Mouse (Mus musculus) lung, embryonic 14.5 days (tissue): Measurements from ENCODE around the gene Stag1. TPM values are rescaled to one million over a fixed set of nuclear protein-coding genes. Genes with fewer than 3 reads are reported as not detected.

ENCODE experiments used
- ATAC-seq: fragments of 200-750 bp; cut with Nextera tagmentation; 2 replicates; pipeline ENCODE4 v1.8.0; 2017; ENCODE audit warnings: mild to moderate bottlenecking, moderate TSS enrichment, moderate library complexity; ENCODE audit not compliant: insufficient read depth
- DNase-seq: peaks from one replicate; pipeline ENCODE4 v3.0.0-alpha.2; 2015
- H3K27ac ChIP-seq: fragments of 300-500 bp; sonication (generic); 2 replicates; pipeline ENCODE4 v1.5.1; 2014; ENCODE audit warnings: low read depth, mild to moderate bottlenecking, moderate library complexity
- H3K27me3 ChIP-seq: fragments of 300-500 bp; sonication (generic); 2 replicates; pipeline ENCODE4 v1.6.1; 2014; ENCODE audit warnings: low read length, control low read depth; ENCODE audit not compliant: insufficient read depth
- H3K36me3 ChIP-seq: fragments of 300-500 bp; sonication (generic); 2 replicates; pipeline ENCODE4 v1.6.1; 2014; ENCODE audit warnings: control low read depth; ENCODE audit not compliant: insufficient read depth
- H3K4me1 ChIP-seq: fragments of 300-500 bp; sonication (generic); 2 replicates; pipeline ENCODE4 v1.6.1; 2014; ENCODE audit warnings: antibody characterized with exemption, control low read depth; ENCODE audit not compliant: insufficient read depth
- H3K4me2 ChIP-seq: fragments of 300-500 bp; sonication (generic); 2 replicates; pipeline ENCODE4 v1.6.1; 2014; ENCODE audit warnings: mild to moderate bottlenecking
- H3K4me3 ChIP-seq: fragments of 300-500 bp; sonication (generic); 2 replicates; pipeline ENCODE4 v1.5.1; 2014; ENCODE audit warnings: low read depth, low read length
- H3K9ac ChIP-seq: fragments of 300-500 bp; sonication (generic); 2 replicates; pipeline ENCODE4 v1.6.1; 2014
- H3K9me3 ChIP-seq: fragments of 300-500 bp; sonication (generic); 2 replicates; pipeline ENCODE4 v1.6.1; 2016; ENCODE audit warnings: low read depth, low read length, control low read depth
- CTCF ChIP-seq: IDR thresholded peaks from 2 replicates; pipeline ENCODE4 v1.5.1; 2016; ENCODE audit warnings: antibody characterized with exemption, low read depth
- WGBS: fragments of 180-500 bp; shearing (Covaris S2); extraction: QIAGEN DNeasy Blood & Tissue Kit; methylation state at CpG from one replicate; pipeline ENCODE4 v1.1.7; 2014; 5-methylcytosine and 5-hydroxymethylcytosine counted together
- polyA plus RNA-seq: library from polyadenylated mRNA; unstranded; fragments of >200 nt; fragmentation: Nextera tagmentation; extraction: Ambion mirVana; gene quantifications from 2 replicates; pipeline ENCODE4 v1.2.1, GENCODE M21; 2014

The Stag1 gene
- polyA plus RNA-seq = 48.4 and 57.5 TPM in 2 replicates

- H3K27ac ChIP-seq = no peak within 1 kb of the TSS
- no peak within 1 kb of the TSS for H3K9ac ChIP-seq
- H3K27me3 ChIP-seq = no peaks in the 10 kb centered on the region
- no peak within 1 kb of the TSS for H3K4me3 ChIP-seq
- DNase-seq = no peak
- no peaks in the 10 kb centered on the region for H3K4me1 ChIP-seq
- no peaks in the 10 kb centered on the region for H3K36me3 ChIP-seq
- ATAC-seq = no peak
- WGBS = 77% methylated on average over 8 of the region's 8 CpGs
- no peak for TF ChIP-seq CTCF
- no peak within 1 kb of the TSS for H3K4me2 ChIP-seq
- no peaks in the 10 kb centered on the region for H3K9me3 ChIP-seq
These were observed at the start of gene Stag1 for GRCm38 (mm10) chr9:100597546-100597945. TSS of gene Stag1 (plus strand) at chr9:100597798.

- DNase-seq = peak; percentile 46
- peak; percentile 62 for TF ChIP-seq CTCF
- Histone ChIP-seq H3K4me3 (no peak overlapping the region), H3K4me1 (no peaks in the 10 kb centered on the region), H3K27ac (no peak overlapping the region), H3K4me2 (no peak overlapping the region), H3K27me3 (no peaks in the 10 kb centered on the region), H3K9me3 (peaks cover 6% of the 10 kb centered on the region; the same call in 1 of the 2 replicates), H3K9ac (no peak overlapping the region), H3K36me3 (0 out of 2 replicates have a peak, but pooled peaks cover 5% of the 10 kb centered on the region)
- WGBS = 91% methylated on average over 2 of the region's 2 CpGs
- no peak for ATAC-seq
These were observed 49.3 kb upstream of the Stag1 start for GRCm38 (mm10) chr9:100548313-100548712.

GRCm38 (mm10) chr9:100555686-100556085, 41.9 kb upstream of the Stag1 start:
- Histone ChIP-seq H3K4me1 (no peaks in the 10 kb centered on the region), H3K9ac (no peak overlapping the region), H3K9me3 (no peaks in the 10 kb centered on the region), H3K4me3 (no peak overlapping the region), H3K36me3 (0 out of 2 replicates have a peak, but pooled peaks cover 5% of the 10 kb centered on the region), H3K4me2 (no peak overlapping the region), H3K27me3 (no peaks in the 10 kb centered on the region), H3K27ac (no peak overlapping the region)
- ATAC-seq = no peak
- TF ChIP-seq CTCF = no peak
- 55% methylated on average over 5 of the region's 5 CpGs for WGBS
- DNase-seq = no peak

GRCm38 (mm10) chr9:100558023-100558573, 39.5 kb upstream of the Stag1 start:
- WGBS = 64% methylated on average over 4 of the region's 4 CpGs
- no peak for DNase-seq
- H3K9me3 ChIP-seq = no peaks in the 10 kb centered on the region
- no peaks in the 10 kb centered on the region for H3K4me1 ChIP-seq
- ATAC-seq = no peak
- no peak overlapping the region for H3K4me2 ChIP-seq
- H3K27ac ChIP-seq = no peak overlapping the region
- no peaks in the 10 kb centered on the region for H3K27me3 ChIP-seq
- no peak overlapping the region for H3K9ac ChIP-seq
- TF ChIP-seq CTCF = no peak
- H3K4me3 ChIP-seq = no peak overlapping the region
- no peaks in the 10 kb centered on the region for H3K36me3 ChIP-seq

GRCm38 (mm10) chr9:100558991-100559390, 38.6 kb upstream of the Stag1 start:
- no peaks in the 10 kb centered on the region for H3K27me3 ChIP-seq
- DNase-seq = no peak
- no peak for TF ChIP-seq CTCF
- H3K27ac ChIP-seq = no peak overlapping the region
- no peak overlapping the region for H3K4me3 ChIP-seq
- no peaks in the 10 kb centered on the region for H3K4me1 ChIP-seq
- no peaks in the 10 kb centered on the region for H3K36me3 ChIP-seq
- no peak overlapping the region for H3K4me2 ChIP-seq
- no peak for ATAC-seq
- no peak overlapping the region for H3K9ac ChIP-seq
- H3K9me3 ChIP-seq = no peaks in the 10 kb centered on the region

- Histone ChIP-seq H3K9me3 (no peaks in the 10 kb centered on the region), H3K27me3 (no peaks in the 10 kb centered on the region), H3K4me1 (no peaks in the 10 kb centered on the region), H3K4me3 (no peak overlapping the region), H3K27ac (no peak overlapping the region), H3K4me2 (no peak overlapping the region), H3K9ac (no peak overlapping the region), H3K36me3 (no peaks in the 10 kb centered on the region)
- DNase-seq (no peak), ATAC-seq (no peak)
- WGBS = 84% methylated on average over 10 of the region's 10 CpGs
- TF ChIP-seq CTCF = no peak
These were observed 37.2 kb upstream of the Stag1 start for GRCm38 (mm10) chr9:100560251-100560890.

- Histone ChIP-seq H3K4me3 (peak overlapping the region; percentile 64), H3K36me3 (no peaks in the 10 kb centered on the region), H3K9me3 (no peaks in the 10 kb centered on the region), H3K4me2 (peak overlapping the region; percentile 90), H3K27ac (peak overlapping the region; percentile 24; the same call in 1 of the 2 replicates), H3K27me3 (no peaks in the 10 kb centered on the region), H3K4me1 (peaks cover 10% of the 10 kb centered on the region; the same call in 1 of the 2 replicates), H3K9ac (peak overlapping the region; percentile 65)
- peak; percentile 40 for TF ChIP-seq CTCF
- 10% methylated on average over 32 of the region's 32 CpGs for WGBS
- DNase-seq (peak; percentile 65), ATAC-seq (peak; percentile 72)
These were observed 27.6 kb upstream of the Stag1 start for GRCm38 (mm10) chr9:100569798-100570625.
